Mouse (Mus musculus) cerebellum, adult 11 months (tissue): ENCODE results near the gene A930018P22Rik.

ENCODE experiments used
- DNase-seq: peaks from one replicate; pipeline ENCODE4 v3.0.0; 2022

A930018P22Rik gene

DNA sequence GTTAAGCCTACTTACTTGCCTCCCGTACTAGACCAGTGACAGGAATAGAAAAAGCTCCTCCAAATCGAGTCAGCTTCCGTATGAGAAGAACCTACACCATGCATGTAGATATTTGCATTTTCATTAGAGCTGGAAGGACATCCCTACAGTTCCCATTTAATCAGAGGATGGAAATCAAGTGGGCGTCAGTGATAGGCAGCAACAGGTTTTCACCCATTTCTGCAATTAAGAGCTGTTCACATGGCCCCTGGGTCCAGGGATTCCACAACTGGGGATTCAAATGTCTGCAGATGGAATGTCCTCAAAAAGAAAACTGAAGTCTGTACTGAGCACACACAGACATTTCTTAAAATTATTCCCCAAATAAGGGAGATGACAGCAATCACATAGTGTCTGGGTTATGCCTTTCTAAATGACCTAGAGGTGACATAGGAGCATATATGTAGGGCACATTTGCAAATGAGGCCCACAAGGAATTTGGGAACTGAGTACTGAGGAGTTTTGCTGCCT lies 41.5 kb downstream of the A930018P22Rik start:
- DNase-seq, result no peak

DNA sequence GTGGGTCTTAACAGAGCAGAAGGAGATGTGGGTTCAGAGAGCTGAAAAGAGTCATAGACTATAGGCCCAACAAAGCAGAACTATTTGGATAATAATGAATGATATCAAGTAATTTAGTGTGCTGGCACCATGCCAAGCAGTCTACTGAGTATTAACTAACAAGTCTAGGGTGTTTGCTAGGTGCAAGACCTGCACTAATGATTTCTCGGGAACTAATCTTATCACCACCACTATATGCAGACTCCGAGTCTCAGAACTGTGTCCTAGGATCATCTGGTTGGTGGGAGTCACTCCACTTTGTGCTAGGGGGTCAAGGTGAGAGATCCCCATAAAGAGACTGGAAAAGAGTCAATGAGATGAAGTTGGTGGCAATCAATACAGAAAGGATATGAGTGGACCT lies 43.1 kb downstream of the A930018P22Rik start:
- DNase-seq, result no peak

DNA sequence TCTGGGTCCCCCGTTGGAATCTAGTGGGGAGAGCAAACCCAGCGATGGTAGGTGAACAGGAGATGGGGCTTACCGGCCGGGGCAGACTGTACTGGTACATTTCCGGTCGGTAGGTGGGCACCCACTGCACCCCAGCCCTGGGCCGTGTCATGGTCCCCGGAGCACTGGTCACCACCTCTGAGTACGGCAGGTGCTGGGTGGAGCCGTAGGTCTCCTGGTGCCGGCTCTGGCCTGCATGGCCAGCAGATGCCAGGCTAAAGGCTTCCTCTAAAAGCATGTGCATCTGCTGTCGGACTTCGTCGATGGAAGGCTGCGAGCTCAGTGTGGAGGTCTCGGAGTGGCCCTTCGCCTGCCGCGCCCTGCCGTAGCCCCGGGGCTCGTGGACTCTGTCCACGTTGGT lies 45.2 kb downstream of the A930018P22Rik start:
- no peak for DNase-seq

DNA sequence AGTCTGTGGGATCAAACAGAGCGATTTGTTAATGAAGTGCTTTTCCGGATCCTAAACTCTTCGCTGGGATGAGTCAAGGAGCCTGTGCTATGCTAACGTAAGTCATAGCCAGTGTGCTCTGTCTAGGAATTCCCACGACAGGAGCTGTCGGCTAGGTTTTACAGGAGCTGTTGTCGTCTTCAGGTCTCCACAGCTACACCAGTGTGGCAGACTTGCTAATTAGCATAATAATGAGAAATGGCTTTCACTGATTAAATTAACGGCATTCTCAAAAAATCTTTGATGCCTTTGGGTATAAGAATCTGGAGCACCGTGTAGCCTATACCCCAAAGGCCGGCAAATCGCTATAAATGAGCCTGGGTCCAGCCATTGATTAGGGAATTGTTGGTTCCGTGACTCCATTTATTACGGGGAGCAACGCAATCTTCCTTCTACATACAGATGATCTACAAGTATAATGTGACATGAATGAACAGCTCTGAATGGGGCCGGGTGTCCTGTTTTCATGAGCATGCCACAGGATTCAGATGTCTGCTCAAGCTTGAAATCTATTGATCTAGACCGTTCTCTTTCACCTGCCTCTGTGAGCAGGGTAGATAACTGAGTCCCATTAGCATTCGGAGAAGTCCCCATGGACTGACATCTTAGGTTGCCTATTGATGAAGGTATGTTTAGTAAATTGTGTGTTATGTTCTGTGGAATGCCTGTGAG lies 45.8 kb downstream of the A930018P22Rik start:
- DNase-seq, result no peak

DNA sequence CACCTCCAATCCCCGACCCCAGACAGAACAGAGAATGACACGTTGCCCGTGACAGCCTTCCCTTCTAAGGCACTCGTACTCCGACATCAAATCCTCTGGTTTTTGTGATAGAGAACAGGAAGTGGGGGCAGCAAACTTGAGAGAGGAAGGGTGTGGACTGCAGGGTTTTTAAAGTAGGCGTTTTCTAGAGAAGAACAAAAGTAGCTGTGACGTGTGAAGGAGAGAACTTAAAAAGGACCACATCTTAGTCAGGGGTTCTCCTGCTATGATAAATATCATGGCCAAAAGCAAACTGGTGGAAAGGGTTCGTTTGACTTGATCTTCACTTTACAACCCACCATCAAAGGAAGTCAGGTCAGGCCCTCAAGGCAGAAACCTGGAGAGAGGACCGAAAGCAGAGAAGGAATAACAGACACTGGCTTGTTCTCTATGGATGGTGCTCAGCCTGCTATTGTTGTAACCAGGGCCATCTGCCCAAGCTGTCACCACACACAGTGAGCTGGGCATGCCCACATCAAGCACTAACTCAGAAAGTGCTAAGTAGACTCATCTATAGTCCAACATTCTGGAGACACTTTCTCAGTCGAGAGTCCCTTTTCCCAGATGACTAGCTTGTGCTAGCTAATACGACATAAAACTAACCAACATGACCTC lies 50.3 kb downstream of the A930018P22Rik start:
- no peak for DNase-seq

DNA sequence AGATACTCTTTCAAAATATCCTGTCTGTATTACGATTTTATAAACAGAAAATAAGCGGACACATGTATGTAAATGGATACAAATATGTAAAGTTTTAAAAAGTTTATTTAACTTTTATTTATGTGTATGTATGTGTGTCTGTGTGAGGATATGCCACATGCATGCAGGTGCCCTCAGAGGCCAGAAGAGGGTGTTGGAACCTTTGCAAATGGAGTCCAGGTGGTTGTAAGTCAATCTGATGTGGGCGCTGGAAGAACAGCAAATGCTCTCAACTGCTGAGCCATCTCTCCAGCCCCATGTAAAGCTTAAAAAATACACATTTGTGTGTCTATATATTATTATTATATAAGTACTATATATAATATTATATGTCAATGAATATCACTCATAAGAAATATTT lies 50.9 kb downstream of the A930018P22Rik start:
- DNase-seq, result no peak
